Mouse (Mus musculus) lung, postnatal 25 days (tissue): ENCODE measurements around the gene BC017158.

Source experiments
- DNase-seq: peaks from one replicate; pipeline ENCODE4 v3.0.0; 2022; ENCODE audit warnings: low spot score

The BC017158 gene

GRCm38 (mm10) chr7:128234796-128235195, 63.2 kb downstream of the BC017158 start:
- no peak for DNase-seq

DNA sequence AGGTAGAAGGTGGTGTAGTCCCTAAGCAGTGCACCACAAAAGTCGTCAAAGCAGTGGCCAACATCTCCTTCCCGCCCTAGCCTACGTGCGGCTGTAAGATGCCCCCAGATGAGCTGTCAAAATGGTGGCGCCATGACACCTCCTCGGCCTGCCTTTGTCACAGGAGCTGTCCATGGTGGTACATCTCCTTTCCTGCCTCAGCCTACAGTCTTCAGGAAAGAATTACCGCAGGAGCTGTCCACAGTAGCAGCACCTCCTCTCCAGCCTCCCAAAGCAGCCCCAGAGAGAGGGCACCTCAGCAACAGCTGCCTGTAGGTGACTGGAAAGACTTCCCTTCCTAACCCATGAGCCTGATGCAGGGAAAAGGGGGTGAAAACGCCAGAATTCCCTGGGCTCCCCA, 66.2 kb downstream of the BC017158 start:
- DNase-seq = no peak
